Mouse (Mus musculus): ENCODE results near the gene Pus1.

The Pus1 gene

GRCm38 (mm10) chr5:110780761-110781528, 486 bp upstream of the Pus1 start:
- DNase-seq = no peak

GRCm38 (mm10) chr5:110779276-110779997, 1.0 kb downstream of the Pus1 start:
- peak; percentile 92 for DNase-seq

- DNase-seq = peak; percentile 85
Measured at GRCm38 (mm10) chr5:110778263-110778662, 2.2 kb downstream of the Pus1 start.

- DNase-seq = peak; percentile 82
Measured at GRCm38 (mm10) chr5:110776141-110776540, 4.3 kb downstream of the Pus1 start.

GRCm38 (mm10) chr5:110774511-110774910, 5.9 kb downstream of the Pus1 start:
- peak; percentile 90 for DNase-seq

GRCm38 (mm10) chr5:110772945-110773344, 7.5 kb downstream of the Pus1 start:
- DNase-seq = peak; percentile 89

- peak; percentile 100 for DNase-seq
Measured at GRCm38 (mm10) chr5:110770448-110771158, 9.9 kb downstream of the Pus1 start, which contains the start of gene Ep400. Gene Ep400 (minus strand): TSS chr5:110770717.

GRCm38 (mm10) chr5:110770031-110770445, 10.4 kb downstream of the Pus1 start:
- DNase-seq = no peak

- DNase-seq = peak; percentile 83
Measured at GRCm38 (mm10) chr5:110769272-110769671, 11.2 kb downstream of the Pus1 start.

GRCm38 (mm10) chr5:110763890-110764289, 16.6 kb downstream of the Pus1 start:
- no peak for DNase-seq

- DNase-seq = peak; percentile 18
Measured at GRCm38 (mm10) chr5:110745021-110745420, 35.4 kb downstream of the Pus1 start.

GRCm38 (mm10) chr5:110739496-110740275, 40.8 kb downstream of the Pus1 start:
- DNase-seq = no peak

- DNase-seq = no peak
Measured at GRCm38 (mm10) chr5:110735606-110736005, 44.9 kb downstream of the Pus1 start.

GRCm38 (mm10) chr5:110733231-110733823, 47.1 kb downstream of the Pus1 start:
- no peak for DNase-seq

- peak; percentile 7 for DNase-seq
Measured at GRCm38 (mm10) chr5:110731227-110731626, 49.2 kb downstream of the Pus1 start.

GRCm38 (mm10) chr5:110727850-110728249, 52.6 kb downstream of the Pus1 start:
- DNase-seq = peak; percentile 63

All from heart, adult 11 months (tissue).